Comparison of ENCODE assay signal across 37 mouse cellular contexts in genomic region chr9:50569599-50570525, GRCm38 (mm10). TPM values are rescaled to one million over a fixed set of nuclear protein-coding genes. Genes with fewer than 3 reads are reported as not detected.
DNase-seq lines count a peak whose midpoint lies in the region; ATAC-seq and TF ChIP-seq lines count a peak whose summit lies in the region.
"Had no signal": no experiment of that assay in that cellular context is flagged by ENCODE, and none has a peak within 500 bp of the region (broad histone marks: within the 10 kb centered on the region; RNA-seq: fewer than 3 reads in every experiment).

No protein-coding gene starts in this region.

- H3K27me3 ChIP-seq in MEL (ENCODE audit: control insufficient read depth in 1 of 2, insufficient read depth in 2 of 2, low read length in 2 of 2): peaks cover 0 to 5% of the 10 kb centered on the region in 2 experiments; a peak in 2 of 4 replicates
- H3K27me3 ChIP-seq in stomach, embryonic 16.5 days (ENCODE audit: control insufficient read depth, insufficient read depth, low read length): no peaks in the 10 kb centered on the region
- no peaks in the 10 kb centered on the region for H3K27me3 ChIP-seq in cerebellum, adult 2 months (ENCODE audit: control insufficient read depth, insufficient read depth, low read length)
- H3K27me3 ChIP-seq: embryonic facial prominence, embryonic 12.5 days; hindbrain, embryonic 13.5 days; limb, embryonic 13.5 days; neural tube, embryonic 12.5 days had no signal

- TF ChIP-seq POLR2A in MEL (IDR thresholded peaks at IDR 0.05; ENCODE audit: control insufficient read depth in 1 of 2, insufficient read depth in 1 of 2, low read depth in 1 of 2, low read length in 2 of 2, poor library complexity in 1 of 2): no peak
- no peak for TF ChIP-seq POLR2A in cerebellum, adult 2 months (IDR thresholded peaks at IDR 0.05; ENCODE audit: borderline replicate concordance, insufficient read depth, low read length)

- no peaks in the 10 kb centered on the region for H3K79me2 ChIP-seq in MEL (ENCODE audit: control insufficient read depth, insufficient read depth, low read length, poor library complexity)

- H3K4me1 ChIP-seq in MEL (ENCODE audit: control insufficient read depth in 1 of 2, insufficient read depth in 2 of 2, low read length in 2 of 2): no peaks in the 10 kb centered on the region
- no peaks in the 10 kb centered on the region for H3K4me1 ChIP-seq in stomach, embryonic 16.5 days (ENCODE audit: control insufficient read depth, insufficient read depth, low read length)
- no peaks in the 10 kb centered on the region for H3K4me1 ChIP-seq in cerebellum, adult 2 months (ENCODE audit: control insufficient read depth, insufficient read depth, low read length)
- H3K4me1 ChIP-seq: embryonic facial prominence, embryonic 12.5 days; forebrain, embryonic 10.5 days; hindbrain, embryonic 13.5 days; limb, embryonic 13.5 days; neural tube, embryonic 12.5 days had no signal

- ATAC-seq in stomach, embryonic 16.5 days (ENCODE audit: insufficient read depth, low FRiP score): peak; percentile 83
- no peak for ATAC-seq in frontal cortex, adult (ENCODE audit: low TSS enrichment)
- ATAC-seq: forebrain, postnatal 0 days; midbrain, embryonic 16.5 days had no signal

- no peaks in the 10 kb centered on the region for H3K9me3 ChIP-seq in MEL (replicated peaks; ENCODE audit: insufficient read depth, low read length)
- no peaks in the 10 kb centered on the region for H3K9me3 ChIP-seq in stomach, embryonic 16.5 days (replicated peaks; ENCODE audit: control insufficient read depth, low read length)
- H3K9me3 ChIP-seq: embryonic facial prominence, embryonic 12.5 days; forebrain, embryonic 10.5 days; hindbrain, embryonic 13.5 days; limb, embryonic 13.5 days; neural tube, embryonic 12.5 days had no signal

- H3K4me3 ChIP-seq in MEL (ENCODE audit: control insufficient read depth in 1 of 2, insufficient read depth in 1 of 2, low read depth in 2 of 2, low read length in 2 of 2): no peak overlapping the region
- H3K4me3 ChIP-seq in stomach, embryonic 16.5 days (replicated peaks; ENCODE audit: low read length): no peak overlapping the region
- H3K4me3 ChIP-seq in cerebellum, adult 2 months (replicated peaks; ENCODE audit: insufficient read depth, low read depth, low read length): no peak overlapping the region
- H3K4me3 ChIP-seq: embryonic facial prominence, embryonic 12.5 days; forebrain, embryonic 10.5 days; hindbrain, embryonic 13.5 days; limb, embryonic 13.5 days; neural tube, embryonic 12.5 days had no signal

- no peak for TF ChIP-seq RAD21 in MEL (IDR thresholded peaks at IDR 0.05; ENCODE audit: low read depth, low read length)

- TF ChIP-seq EP300 in MEL (IDR thresholded peaks at IDR 0.05; ENCODE audit: low read depth in 1 of 2, low read length in 2 of 2): no peak

- no peak overlapping the region for H3K27ac ChIP-seq in MEL (ENCODE audit: control insufficient read depth, low read depth, low read length)
- H3K27ac ChIP-seq in stomach, embryonic 16.5 days (ENCODE audit: low read length): peak overlapping the region; percentile 66; the same call in 1 of the 2 replicates
- no peak overlapping the region for H3K27ac ChIP-seq in cerebellum, adult 2 months (ENCODE audit: insufficient read depth, low read length)
- H3K27ac ChIP-seq: embryonic facial prominence, embryonic 12.5 days; forebrain, embryonic 10.5 days; hindbrain, embryonic 13.5 days; limb, embryonic 13.5 days; neural tube, embryonic 12.5 days had no signal

- TF ChIP-seq CTCF in MEL (IDR thresholded peaks at IDR 0.05 in 2 of 3, conservative IDR thresholded peaks at IDR 0.05 in 1 of 3; ENCODE audit: control insufficient read depth in 1 of 3, insufficient read depth in 1 of 3, low read depth in 2 of 3, low read length in 3 of 3, poor library complexity in 1 of 3, severe bottlenecking in 1 of 3): no peak
- TF ChIP-seq CTCF in cerebellum, adult 2 months (IDR thresholded peaks at IDR 0.05; ENCODE audit: borderline replicate concordance, insufficient read depth, low read depth, low read length): no peak

- H3K36me3 ChIP-seq in MEL (ENCODE audit: control insufficient read depth in 1 of 2, insufficient read depth in 2 of 2, low read length in 2 of 2): no peaks in the 10 kb centered on the region
- H3K36me3 ChIP-seq in stomach, embryonic 16.5 days (ENCODE audit: control insufficient read depth, insufficient read depth, low read length): no peaks in the 10 kb centered on the region
- H3K36me3 ChIP-seq: embryonic facial prominence, embryonic 12.5 days; forebrain, embryonic 10.5 days; hindbrain, embryonic 13.5 days; limb, embryonic 13.5 days; neural tube, embryonic 12.5 days had no signal

- no peak overlapping the region for H3K9ac ChIP-seq in MEL (ENCODE audit: control insufficient read depth, low read depth, low read length, poor library complexity, severe bottlenecking)
- no peak overlapping the region for H3K9ac ChIP-seq in stomach, embryonic 16.5 days (ENCODE audit: low read length)
- H3K9ac ChIP-seq: embryonic facial prominence, embryonic 12.5 days; forebrain, postnatal 0 days; hindbrain, embryonic 13.5 days; limb, embryonic 13.5 days; neural tube, embryonic 12.5 days had no signal

- peak; percentile 34 for DNase-seq in urinary bladder, postnatal 14 days (ENCODE audit: low spot score)
- DNase-seq in urinary bladder, postnatal 4 days (ENCODE audit: low spot score in 2 of 2): no peak
- DNase-seq in MEL (ENCODE audit: low read depth, low spot score): peak; percentile 19
- DNase-seq in fibroblast of lung, adult 2 months (ENCODE audit: low read depth): peak; percentile 58
- DNase-seq in B cell, adult 2 months: no peak
- DNase-seq in cerebellum, adult 2 months: no peak
- DNase-seq: adrenal gland, adult 8-10 months; cerebellum, adult 11 months; cerebellum, adult 9-11 months; embryo, embryonic 11 days; forebrain, postnatal 0 days; gastrocnemius, postnatal 14 days; heart, adult 18-20 months; heart, postnatal 4 days; kidney, adult 18-20 months; kidney, postnatal 36 days; lung, postnatal 36 days had no signal

- H3K4me2 ChIP-seq in stomach, embryonic 16.5 days (ENCODE audit: low read depth, low read length): no peak overlapping the region
- H3K4me2 ChIP-seq: embryonic facial prominence, embryonic 12.5 days; heart, embryonic 11.5 days; hindbrain, embryonic 13.5 days; limb, embryonic 13.5 days; liver, embryonic 11.5 days; midbrain, embryonic 11.5 days; neural tube, embryonic 12.5 days had no signal

- WGBS in stomach, embryonic 16.5 days: 57% methylated on average over 10 of the region's 10 CpGs
- WGBS in cerebellum, adult 2 months: 76% methylated on average over 10 of the region's 10 CpGs

TF ChIP-seq in MEL, 35 proteins besides CTCF, POLR2A, EP300 and RAD21 (continues in another document):
- no peak for TF ChIP-seq MXI1 (IDR thresholded peaks at IDR 0.05; ENCODE audit: low read depth, low read length)
- no peak for TF ChIP-seq TCF12 (IDR thresholded peaks at IDR 0.05; ENCODE audit: low read depth, low read length)
- TF ChIP-seq E2F4 (IDR thresholded peaks at IDR 0.05; ENCODE audit: borderline replicate concordance, low read depth, low read length): no peak
- no peak for TF ChIP-seq MYC (IDR thresholded peaks at IDR 0.05; ENCODE audit: low read depth, low read length)
- no peak for TF ChIP-seq MEF2A (IDR thresholded peaks at IDR 0.05; ENCODE audit: extremely low read depth, insufficient replicate concordance, low read depth, low read length, poor library complexity, severe bottlenecking)
- no peak for TF ChIP-seq GATA1 (IDR thresholded peaks at IDR 0.05; ENCODE audit: low read depth, low read length)
- TF ChIP-seq ZC3H11A (IDR thresholded peaks at IDR 0.05; ENCODE audit: low read depth, low read length): no peak
- TF ChIP-seq TBP (IDR thresholded peaks at IDR 0.05; ENCODE audit: low read depth, low read length): no peak
- no peak for TF ChIP-seq CHD2 (IDR thresholded peaks at IDR 0.05; ENCODE audit: low read length)
- no peak for TF ChIP-seq MAZ (IDR thresholded peaks at IDR 0.05; ENCODE audit: low read depth, low read length)
- TF ChIP-seq JUND (IDR thresholded peaks at IDR 0.05; ENCODE audit: low read depth, low read length): no peak
- TF ChIP-seq NELFE (IDR thresholded peaks at IDR 0.05; ENCODE audit: low read depth, low read length): no peak
- TF ChIP-seq NRF1 (IDR thresholded peaks at IDR 0.05; ENCODE audit: insufficient read depth, low read depth, low read length, poor library complexity, severe bottlenecking): no peak

RNA-seq across cellular contexts. Expression of gene Tex12, which starts 8.7 kb away (rescaled TPM):
- total RNA-seq in MEL (2012; rRNA removed): not detected in 2 replicates
- polyA plus RNA-seq in MEL (2012; ENCODE audit: insufficient read depth in 1 of 2, insufficient read length in 2 of 2, low read depth in 1 of 2, low replicate concordance in 2 of 2, missing spikeins in 1 of 2): not detected
- 0.13 TPM in 1 of 2 replicates, not detected in the other for polyA plus RNA-seq in stomach, embryonic 16.5 days (2015; fragmentation: Nextera tagmentation; extraction: Ambion mirVana)
- not detected in 2 replicates for polyA plus RNA-seq in cerebellum, adult 2 months (2012; rRNA removed)
- total RNA-seq: adrenal gland, adult 8-10 months; forebrain, postnatal 0 days; gastrocnemius, postnatal 14 days; heart, adult 18-20 months; heart, postnatal 4 days; layer of hippocampus, adult 8-10 months; layer of hippocampus, postnatal 25 days; left cerebral cortex, adult 8-10 months; left cerebral cortex, postnatal 36 days; megakaryocyte, adult 5-6 weeks had no signal
- polyA plus RNA-seq: embryonic facial prominence, embryonic 12.5 days; forebrain, embryonic 10.5 days; heart, embryonic 11.5 days; heart, embryonic 16.5 days; kidney, embryonic 16.5 days; limb, embryonic 13.5 days; liver, embryonic 11.5 days; liver, embryonic 16.5 days; lung, embryonic 16.5 days had no signal

RNA-seq across cellular contexts. Expression of gene Bco2, which starts 14.9 kb away (rescaled TPM):
- 0.07 TPM in 1 of 2 replicates, not detected in the other for total RNA-seq in MEL (2012; rRNA removed)
- under 1 TPM in 1 of 2 experiments, not detected in 1; 0.07 TPM for polyA plus RNA-seq in MEL (2012; ENCODE audit: insufficient read depth in 1 of 2, insufficient read length in 2 of 2, low read depth in 1 of 2, low replicate concordance in 2 of 2, missing spikeins in 1 of 2)
- polyA plus RNA-seq in stomach, embryonic 16.5 days (2015; fragmentation: Nextera tagmentation; extraction: Ambion mirVana): 2.0 and 2.2 TPM in 2 replicates
- 1.1 and 1.4 TPM in 2 replicates for polyA plus RNA-seq in cerebellum, adult 2 months (2012; rRNA removed)

RNA-seq across cellular contexts. Expression of gene Il18, which starts 15.2 kb away (rescaled TPM):
- total RNA-seq in MEL (2012; rRNA removed): not detected in 2 replicates
- polyA plus RNA-seq in MEL (2012; ENCODE audit: insufficient read depth in 1 of 2, insufficient read length in 2 of 2, low read depth in 1 of 2, low replicate concordance in 2 of 2, missing spikeins in 1 of 2): not detected
- 21.1 and 24.3 TPM in 2 replicates for polyA plus RNA-seq in stomach, embryonic 16.5 days (2015; fragmentation: Nextera tagmentation; extraction: Ambion mirVana)
- 30.5 and 32.9 TPM in 2 replicates for polyA plus RNA-seq in cerebellum, adult 2 months (2012; rRNA removed)

RNA-seq across cellular contexts. Expression of gene Sdhd, which starts 33.8 kb away (rescaled TPM):
- 312 and 340 TPM in 2 replicates for total RNA-seq in MEL (2012; rRNA removed)
- polyA plus RNA-seq in MEL (2012; ENCODE audit: insufficient read depth in 1 of 2, insufficient read length in 2 of 2, low read depth in 1 of 2, low replicate concordance in 2 of 2, missing spikeins in 1 of 2): 100 to 1,000 TPM in 1 of 2 experiments, not detected in 1; 375 TPM
- 380 and 381 TPM in 2 replicates for polyA plus RNA-seq in stomach, embryonic 16.5 days (2015; fragmentation: Nextera tagmentation; extraction: Ambion mirVana)
- polyA plus RNA-seq in cerebellum, adult 2 months (2012; rRNA removed): 193 and 205 TPM in 2 replicates

RNA-seq across cellular contexts. Expression of gene Timm8b, which starts 33.8 kb away (rescaled TPM):
- 227 and 247 TPM in 2 replicates for total RNA-seq in MEL (2012; rRNA removed)
- 100 to 1,000 TPM in 1 of 2 experiments, not detected in 1; 129 TPM for polyA plus RNA-seq in MEL (2012; ENCODE audit: insufficient read depth in 1 of 2, insufficient read length in 2 of 2, low read depth in 1 of 2, low replicate concordance in 2 of 2, missing spikeins in 1 of 2)
- polyA plus RNA-seq in stomach, embryonic 16.5 days (2015; fragmentation: Nextera tagmentation; extraction: Ambion mirVana): 204 and 234 TPM in 2 replicates
- polyA plus RNA-seq in cerebellum, adult 2 months (2012; rRNA removed): 481 and 504 TPM in 2 replicates

Comparison
In these comparisons a context has a peak if more than half of its experiments do, and no peak if none do; other contexts are left out.
1. DNase-seq: peak in urinary bladder, postnatal 14 days (single experiment), MEL (single experiment) and fibroblast of lung, adult 2 months (single experiment); none in urinary bladder, postnatal 4 days (0 of 2), B cell, adult 2 months (0 of 2) and cerebellum, adult 2 months (0 of 2).
2. RNA of gene Il18, which starts 15.2 kb away (polyA plus RNA-seq): 30.5 to 32.9 TPM in cerebellum, adult 2 months and 21.1 to 24.3 TPM in stomach, embryonic 16.5 days; not detected in MEL; every median in the first group is over 10 times any median in the second.